Mouse (Mus musculus): ENCODE measurements at regions not wholly inside any gene's neighbourhood (a gene's known extent, or its start where the extent isn't known, plus 50 kb on each side); places are given as distances from the start of the nearest gene placed in this dataset.

DNA sequence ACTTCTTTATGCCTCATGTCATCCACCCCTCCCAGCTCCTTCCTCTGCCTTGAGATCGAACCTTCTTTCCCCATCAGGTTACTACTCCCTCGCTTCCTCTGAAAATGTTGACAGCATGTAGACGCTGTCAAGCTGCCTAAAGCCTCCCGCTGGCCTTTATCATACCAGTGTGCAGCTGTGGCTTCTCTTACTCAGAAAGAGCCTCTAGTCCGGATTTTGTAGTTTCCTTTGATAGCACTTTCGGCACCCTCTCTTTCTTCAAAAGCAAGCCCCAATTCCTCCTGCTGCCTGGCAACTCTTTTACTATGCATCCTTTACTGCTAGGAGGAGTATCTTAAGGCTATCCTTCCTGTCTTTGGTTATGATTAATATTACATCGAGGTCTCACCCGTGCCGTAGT, 149.8 kb upstream of the Ppp2r3a start:
- DNase-seq (ENCODE audit: low read depth, low spot score), result no peak
- no peaks in the 10 kb centered on the region for H3K36me3 ChIP-seq (ENCODE audit: control insufficient read depth, insufficient read depth, low read length, poor library complexity, severe bottlenecking)
- no peaks in the 10 kb centered on the region for H3K27me3 ChIP-seq (ENCODE audit: control insufficient read depth, insufficient read depth, low read length, poor library complexity, severe bottlenecking)

DNA sequence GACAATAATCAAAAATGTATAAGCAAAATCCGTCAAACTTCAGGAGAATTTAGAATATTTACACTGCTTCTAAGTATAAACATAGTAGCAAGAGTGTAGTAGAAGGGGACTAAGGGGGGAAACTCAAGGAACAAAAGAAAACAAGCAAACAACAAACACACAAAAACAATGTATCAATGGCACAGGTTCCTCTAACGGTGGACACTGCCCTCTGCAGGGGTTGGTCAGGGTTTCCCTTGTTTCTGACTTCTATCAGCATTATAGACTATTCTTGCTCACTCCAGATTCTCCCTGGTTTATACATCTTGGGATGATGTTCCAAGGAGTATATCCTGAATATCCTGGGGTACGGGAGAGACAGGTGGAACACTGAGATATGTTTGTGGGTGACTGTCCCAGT, 147.3 kb upstream of the Ppp2r3a start:
- H3K36me3 ChIP-seq (ENCODE audit: control insufficient read depth, insufficient read depth, low read length, poor library complexity, severe bottlenecking), result no peaks in the 10 kb centered on the region
- DNase-seq (ENCODE audit: low read depth, low spot score), result no peak

DNA sequence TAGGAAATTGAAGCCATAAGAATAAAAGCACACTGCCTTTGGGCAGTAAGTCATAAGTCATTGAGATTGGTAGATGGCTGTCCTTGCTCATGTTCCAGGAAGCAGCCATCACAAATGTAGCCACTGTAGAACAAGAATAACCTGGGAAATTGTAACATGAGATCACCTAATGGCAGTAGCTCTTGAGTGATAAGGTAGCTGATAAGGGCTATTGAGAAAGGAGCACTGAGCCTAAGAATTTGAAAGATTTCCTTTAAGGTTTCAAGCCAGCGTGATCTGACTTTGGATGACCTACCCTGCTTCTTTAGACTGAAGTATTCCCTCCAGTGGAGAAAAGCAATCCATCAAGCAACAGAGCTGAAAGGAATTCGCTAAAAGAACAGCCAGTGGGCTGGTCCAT, 117.8 kb upstream of the Ppp2r3a start:
- DNase-seq (ENCODE audit: low read depth, low spot score), result no peak
- no peaks in the 10 kb centered on the region for H3K27me3 ChIP-seq (ENCODE audit: control insufficient read depth, insufficient read depth, low read length, poor library complexity, severe bottlenecking)
- H3K36me3 ChIP-seq (ENCODE audit: control insufficient read depth, insufficient read depth, low read length, poor library complexity, severe bottlenecking), result no peaks in the 10 kb centered on the region

More for the DNA sequence above, 147.3 kb upstream of the Ppp2r3a start:
- H3K27me3 ChIP-seq (ENCODE audit: control insufficient read depth, insufficient read depth, low read length, poor library complexity, severe bottlenecking), result no peaks in the 10 kb centered on the region

DNA sequence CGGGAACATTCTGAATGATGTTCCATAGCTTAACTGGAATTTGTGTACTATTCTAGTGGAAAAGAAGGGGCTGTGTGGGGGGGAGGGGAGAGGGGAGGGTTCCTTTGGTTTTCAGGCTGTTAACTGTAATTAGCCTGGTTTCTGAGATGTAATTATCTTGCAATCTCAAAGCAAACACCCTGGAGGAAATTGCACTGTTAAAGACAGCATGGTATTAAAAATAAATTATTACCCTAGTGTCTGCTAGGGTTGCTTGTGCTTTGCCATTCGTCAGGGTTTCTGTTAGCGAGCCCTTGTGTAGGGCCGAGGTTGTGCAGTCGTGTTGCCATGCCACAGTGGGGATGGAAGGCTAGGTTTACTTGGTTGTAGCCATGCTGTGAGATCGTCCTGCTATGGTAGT, 105.0 kb upstream of the Ppp2r3a start:
- Histone ChIP-seq H3K27me3 (ENCODE audit: control insufficient read depth, insufficient read depth, low read length, poor library complexity, severe bottlenecking) (no peaks in the 10 kb centered on the region), H3K36me3 (ENCODE audit: control insufficient read depth, insufficient read depth, low read length, poor library complexity, severe bottlenecking) (no peaks in the 10 kb centered on the region)
- no peak for DNase-seq (ENCODE audit: low read depth, low spot score)

DNA sequence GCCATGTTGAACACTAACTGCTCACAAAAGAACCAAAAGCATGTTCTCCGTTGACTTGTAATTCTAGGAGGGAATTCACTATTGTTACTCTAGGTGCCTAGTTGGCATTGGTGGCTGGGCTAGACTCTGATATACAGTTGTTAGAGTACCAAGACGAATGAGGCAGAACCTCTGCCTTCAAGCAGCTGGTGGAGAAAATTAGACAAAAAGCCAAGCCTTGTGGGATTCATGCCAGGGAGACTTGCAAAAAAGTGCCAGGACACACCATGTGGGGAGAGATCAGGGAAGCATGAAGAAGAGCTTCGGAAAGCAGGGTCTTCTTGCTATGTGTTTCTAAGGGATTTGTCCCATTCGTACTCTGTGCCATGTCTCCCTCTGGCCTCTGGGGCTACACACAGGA, 97.2 kb upstream of the Ppp2r3a start:
- Histone ChIP-seq H3K36me3 (ENCODE audit: control insufficient read depth, insufficient read depth, low read length, poor library complexity, severe bottlenecking) (no peaks in the 10 kb centered on the region), H3K27me3 (ENCODE audit: control insufficient read depth, insufficient read depth, low read length, poor library complexity, severe bottlenecking) (no peaks in the 10 kb centered on the region)
- no peak for DNase-seq (ENCODE audit: low read depth, low spot score)

DNA sequence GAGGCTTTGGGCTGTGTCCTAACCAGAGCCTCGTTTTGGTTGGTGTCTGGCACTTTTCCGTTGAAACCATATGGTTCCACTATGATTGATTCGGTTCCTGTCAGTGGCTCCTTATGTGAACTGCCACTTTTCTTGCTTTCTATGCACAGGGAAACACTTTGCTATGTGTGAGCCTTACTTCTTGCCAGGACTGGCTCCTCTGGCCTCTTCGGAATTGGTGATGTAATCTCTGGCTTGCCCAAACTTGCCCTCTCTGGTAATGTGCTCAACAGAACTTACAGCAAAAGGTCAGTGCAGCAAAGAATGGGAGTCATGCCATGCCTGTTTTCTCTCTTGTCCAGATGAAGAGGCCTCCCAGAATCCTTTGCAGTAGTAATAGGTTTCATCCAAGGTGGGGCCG, 91.3 kb upstream of the Ppp2r3a start:
- Histone ChIP-seq H3K27me3 (ENCODE audit: control insufficient read depth, insufficient read depth, low read length, poor library complexity, severe bottlenecking) (no peaks in the 10 kb centered on the region), H3K36me3 (ENCODE audit: control insufficient read depth, insufficient read depth, low read length, poor library complexity, severe bottlenecking) (no peaks in the 10 kb centered on the region)
- DNase-seq (ENCODE audit: low read depth, low spot score), result no peak

DNA sequence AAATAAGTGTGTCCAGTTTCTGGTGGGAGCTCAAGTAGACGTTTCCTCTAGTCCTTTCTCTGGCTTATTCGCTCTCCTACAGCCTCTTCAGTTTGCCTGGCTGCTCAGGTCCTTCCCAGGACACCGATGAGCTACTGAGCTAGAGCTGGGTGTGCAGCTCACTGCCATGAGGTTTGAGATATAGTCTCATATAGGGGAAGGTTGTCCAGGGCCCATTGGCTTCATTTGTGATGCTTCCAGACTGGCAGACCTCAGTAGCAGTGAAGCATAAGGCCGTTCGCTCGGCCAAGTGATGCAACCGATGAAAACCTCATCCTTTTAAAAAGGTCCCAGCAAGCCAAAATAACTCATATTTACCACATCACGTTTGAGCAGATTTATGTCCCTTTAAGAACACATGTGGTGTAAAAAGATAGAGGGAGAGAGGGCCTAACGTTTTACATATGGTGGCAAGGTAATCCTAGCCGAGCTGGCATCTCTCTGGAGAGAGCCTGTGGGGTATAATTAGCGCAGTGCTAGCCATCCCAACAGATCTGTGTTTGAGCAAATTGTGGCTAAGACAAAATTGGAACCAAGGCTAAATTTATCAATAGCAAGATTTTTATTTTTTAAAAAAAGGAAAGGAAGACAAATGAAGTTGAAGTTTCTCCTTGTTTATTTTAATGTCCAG, 89.3 kb upstream of the Ppp2r3a start:
- no peaks in the 10 kb centered on the region for H3K27me3 ChIP-seq (ENCODE audit: control insufficient read depth, insufficient read depth, low read length, poor library complexity, severe bottlenecking)
- no peak for DNase-seq (ENCODE audit: low read depth, low spot score)
- H3K36me3 ChIP-seq (ENCODE audit: control insufficient read depth, insufficient read depth, low read length, poor library complexity, severe bottlenecking), result no peaks in the 10 kb centered on the region

DNA sequence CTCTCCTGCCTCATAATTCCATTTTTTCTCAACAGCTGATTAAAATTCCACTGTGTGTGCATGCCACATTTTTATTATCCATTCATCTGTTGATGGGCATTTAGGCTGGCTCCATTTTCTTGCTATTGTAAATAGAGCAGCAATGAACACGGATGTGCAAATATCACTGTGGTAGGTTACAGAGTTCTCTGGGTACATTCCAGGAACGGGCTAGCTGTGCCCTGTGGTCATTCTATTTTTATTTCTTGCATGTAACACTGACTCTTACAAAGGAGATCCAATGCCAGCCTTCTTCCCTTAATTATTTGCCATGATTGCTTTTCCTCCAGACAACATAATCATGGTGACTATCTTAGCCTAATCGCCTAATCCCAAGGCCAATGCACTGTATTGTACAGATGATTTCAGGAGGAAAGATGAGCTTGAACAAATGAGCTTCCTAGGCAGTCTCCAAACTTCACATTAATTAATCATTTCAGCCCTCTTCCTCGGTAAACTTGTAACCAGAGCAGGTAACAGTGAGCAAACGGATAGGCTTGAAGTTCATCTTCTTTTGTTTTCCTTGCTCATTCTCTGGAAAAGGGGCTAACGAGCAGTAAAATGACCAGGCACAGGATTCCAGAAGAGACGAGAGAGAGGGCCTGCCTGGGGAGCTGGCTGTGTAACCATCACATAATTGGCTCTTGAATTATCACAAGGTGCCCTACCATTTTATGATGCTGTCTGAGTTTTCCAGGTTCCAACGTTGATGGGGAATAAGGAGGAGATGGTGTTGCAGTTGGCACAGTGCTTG, 77.6 kb upstream of the Ppp2r3a start:
- H3K27me3 ChIP-seq (ENCODE audit: control insufficient read depth, insufficient read depth, low read length, poor library complexity, severe bottlenecking), result no peaks in the 10 kb centered on the region
- no peak for DNase-seq (ENCODE audit: low read depth, low spot score)
- no peaks in the 10 kb centered on the region for H3K36me3 ChIP-seq (ENCODE audit: control insufficient read depth, insufficient read depth, low read length, poor library complexity, severe bottlenecking)

DNA sequence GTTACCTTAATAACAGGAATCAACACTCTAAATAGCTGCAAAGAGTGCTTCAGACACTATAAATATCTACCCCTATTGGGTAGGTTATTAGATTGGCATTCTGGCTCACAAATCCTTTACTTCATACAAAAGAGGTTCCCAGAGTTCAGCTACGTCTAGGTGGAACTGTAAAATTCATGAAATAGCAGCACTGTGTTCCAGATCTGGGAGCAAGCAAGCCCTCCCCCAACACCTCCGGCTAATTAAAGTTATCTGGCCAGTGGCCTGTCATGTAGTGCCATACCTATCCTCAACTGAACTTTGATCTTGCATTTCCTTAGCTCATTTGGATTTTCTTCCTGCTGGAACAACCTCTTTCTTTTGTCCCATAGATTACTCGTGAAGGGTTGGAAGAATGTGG, 75.4 kb upstream of the Ppp2r3a start:
- DNase-seq (ENCODE audit: low read depth, low spot score), result no peak
- H3K36me3 ChIP-seq (ENCODE audit: control insufficient read depth, insufficient read depth, low read length, poor library complexity, severe bottlenecking), result no peaks in the 10 kb centered on the region
- H3K27me3 ChIP-seq (ENCODE audit: control insufficient read depth, insufficient read depth, low read length, poor library complexity, severe bottlenecking), result no peaks in the 10 kb centered on the region

DNA sequence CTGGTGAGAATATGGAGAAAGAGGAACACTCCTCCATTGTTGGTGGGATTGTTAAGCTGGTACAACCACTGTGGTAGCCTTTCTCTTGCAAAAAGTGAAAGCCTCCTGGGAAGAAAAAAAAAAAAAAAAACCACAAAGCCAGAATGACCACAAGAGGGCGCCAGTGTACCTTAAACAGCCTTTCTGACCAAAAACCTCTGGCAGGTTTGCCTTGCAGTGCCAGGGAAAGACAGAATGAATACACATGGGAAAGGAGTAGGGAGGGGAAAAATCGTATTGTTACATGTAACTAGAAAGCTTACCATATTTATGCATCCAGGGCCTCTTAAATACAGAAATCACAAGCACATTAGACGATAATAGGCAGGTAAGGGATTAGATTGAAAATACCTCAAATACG, 62.4 kb upstream of the Ppp2r3a start:
- no peaks in the 10 kb centered on the region for H3K27me3 ChIP-seq (ENCODE audit: control insufficient read depth, insufficient read depth, low read length, poor library complexity, severe bottlenecking)
- H3K36me3 ChIP-seq (ENCODE audit: control insufficient read depth, insufficient read depth, low read length, poor library complexity, severe bottlenecking), result no peaks in the 10 kb centered on the region
- peak; percentile 50 for DNase-seq (ENCODE audit: low read depth, low spot score)

DNA sequence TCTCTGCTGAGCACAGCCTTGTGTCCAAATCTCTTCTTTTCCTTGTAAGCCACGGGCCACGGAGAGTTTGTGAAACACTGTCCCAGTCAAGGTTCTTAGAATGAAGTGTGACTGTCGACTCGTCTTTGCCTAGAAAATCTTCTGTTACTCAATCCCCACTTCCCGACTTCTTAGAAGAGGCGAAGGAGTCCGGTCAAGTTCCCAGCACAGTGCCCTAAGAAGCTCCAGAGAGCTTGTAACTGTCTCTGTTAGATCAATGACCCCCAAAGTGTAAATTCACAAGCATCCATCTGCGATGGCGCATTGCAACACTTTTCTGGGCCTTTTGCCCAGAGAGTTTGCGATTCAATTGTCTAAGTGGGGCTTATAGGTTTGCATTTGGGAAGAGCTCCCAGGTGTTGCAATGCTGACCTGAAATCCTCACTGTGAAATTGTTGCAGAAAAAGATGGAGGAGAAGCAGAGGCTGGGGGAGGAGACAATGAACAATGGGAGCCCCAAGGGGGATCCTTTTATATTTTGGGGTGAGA, 54.9 kb upstream of the Ppp2r3a start:
- DNase-seq (ENCODE audit: low read depth, low spot score), result no peak
- no peaks in the 10 kb centered on the region for H3K36me3 ChIP-seq (ENCODE audit: control insufficient read depth, insufficient read depth, low read length, poor library complexity, severe bottlenecking)

DNA sequence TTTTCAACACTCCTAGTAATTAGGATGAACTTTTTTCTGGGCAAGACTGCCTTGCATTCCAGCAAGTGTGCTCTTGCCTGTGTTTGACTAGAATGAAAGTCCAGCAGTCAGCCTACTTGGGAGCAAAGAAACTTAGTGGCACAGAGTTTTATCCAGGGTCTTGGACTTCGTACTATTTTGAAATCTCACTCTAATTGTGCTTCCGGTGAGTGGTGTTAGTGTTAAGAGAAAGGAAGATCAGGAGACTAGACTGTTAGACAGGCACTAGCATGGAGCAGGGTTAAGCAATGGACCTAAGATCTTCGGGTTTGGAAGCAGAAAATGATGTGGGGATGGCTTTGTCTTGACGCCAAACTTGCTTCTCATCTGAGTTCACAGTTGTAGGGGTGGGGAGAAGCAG, 54.1 kb upstream of the Ppp2r3a start:
- Histone ChIP-seq H3K36me3 (ENCODE audit: control insufficient read depth, insufficient read depth, low read length, poor library complexity, severe bottlenecking) (no peaks in the 10 kb centered on the region), H3K27me3 (ENCODE audit: control insufficient read depth, insufficient read depth, low read length, poor library complexity, severe bottlenecking) (no peaks in the 10 kb centered on the region)
- no peak for DNase-seq (ENCODE audit: low read depth, low spot score)

More for the DNA sequence above, 54.9 kb upstream of the Ppp2r3a start:
- H3K27me3 ChIP-seq (ENCODE audit: control insufficient read depth, insufficient read depth, low read length, poor library complexity, severe bottlenecking), result no peaks in the 10 kb centered on the region

Data from splenic B cell, adult 2 months (primary cell).